Mouse (Mus musculus) limb, embryonic 11.5 days (tissue): Measurements from ENCODE around the gene Ppie. TPM values are rescaled to one million over a fixed set of nuclear protein-coding genes. Genes with fewer than 3 reads are reported as not detected.

ENCODE experiments used
- polyA plus RNA-seq: library from polyadenylated mRNA; unstranded; fragments of >200 nt; fragmentation: Nextera tagmentation; extraction: Ambion mirVana; gene quantifications from 2 replicates; pipeline ENCODE4 v1.2.1, GENCODE M21; 2014

The Ppie gene
- polyA plus RNA-seq, 1 experiment from 2014 or later = 125 TPM

Other genes with a start within 250 kb of the Ppie start
- 7.5 and 8.7 TPM in 2 replicates for gene Mfsd2a, start 178.8 kb downstream of the Ppie start, polyA plus RNA-seq
- gene Mycl, start 144.3 kb downstream of the Ppie start, polyA plus RNA-seq = 32.8 and 39.0 TPM in 2 replicates
- gene Trit1, start 123.4 kb downstream of the Ppie start, polyA plus RNA-seq = 16.7 and 21.6 TPM in 2 replicates
- gene Bmp8b, start 34.8 kb downstream of the Ppie start, polyA plus RNA-seq = 0.16 and 0.17 TPM in 2 replicates
- gene Oxct2b, start 23.7 kb downstream of the Ppie start, polyA plus RNA-seq = 0.13 TPM in 1 of 2 replicates, not detected in the other
- 0.17 and 1.7 TPM in 2 replicates for gene Hpcal4, start 43.3 kb upstream of the Ppie start, polyA plus RNA-seq
- not detected in 2 replicates for gene Nt5c1a, start 61.6 kb upstream of the Ppie start, polyA plus RNA-seq
- gene Heyl, start 93.6 kb upstream of the Ppie start, polyA plus RNA-seq = 2.4 and 2.7 TPM in 2 replicates
- 50.5 and 56.2 TPM in 2 replicates for gene Pabpc4, start 122.4 kb upstream of the Ppie start, polyA plus RNA-seq
- gene Oxct2a, start 183.7 kb upstream of the Ppie start, polyA plus RNA-seq = not detected in 2 replicates
- 0.24 and 0.31 TPM in 2 replicates for gene Bmp8a, start 203.3 kb upstream of the Ppie start, polyA plus RNA-seq